Mouse (Mus musculus) midbrain, embryonic 13.5 days (tissue): ENCODE results near the gene Adam21. TPM values are rescaled to one million over a fixed set of nuclear protein-coding genes. Genes with fewer than 3 reads are reported as not detected.

Experiments
- ATAC-seq: fragments of 200-750 bp; cut with Nextera tagmentation; 2 replicates; pipeline ENCODE4 v1.8.0; 2017; ENCODE audit warnings: mild to moderate bottlenecking, moderate TSS enrichment, moderate library complexity
- H3K27ac ChIP-seq: fragments of 300-500 bp; sonication (generic); 2 replicates; pipeline ENCODE4 v1.5.1; 2015; ENCODE audit warnings: inconsistent platforms, mild to moderate bottlenecking, moderate library complexity
- H3K27me3 ChIP-seq: fragments of 300-500 bp; sonication (generic); 2 replicates; pipeline ENCODE4 v1.6.1; 2015; ENCODE audit warnings: mild to moderate bottlenecking, inconsistent platforms
- H3K36me3 ChIP-seq: fragments of 300-500 bp; sonication (generic); 2 replicates; pipeline ENCODE4 v1.6.1; 2015; ENCODE audit warnings: mild to moderate bottlenecking, inconsistent platforms
- H3K4me1 ChIP-seq: fragments of 300-500 bp; sonication (generic); replicated peaks from 2 replicates; pipeline ENCODE4 v1.6.1; 2015; ENCODE audit warnings: inconsistent platforms
- H3K4me2 ChIP-seq: fragments of 300-500 bp; sonication (generic); replicated peaks from 2 replicates; pipeline ENCODE4 v1.6.1; 2015; ENCODE audit warnings: moderate library complexity, mild to moderate bottlenecking, inconsistent platforms
- H3K4me3 ChIP-seq: fragments of 300-500 bp; sonication (generic); replicated peaks from 2 replicates; pipeline ENCODE4 v1.5.1; 2015; ENCODE audit warnings: mild to moderate bottlenecking, inconsistent platforms
- H3K9ac ChIP-seq: fragments of 300-500 bp; sonication (generic); replicated peaks from 2 replicates; pipeline ENCODE4 v1.6.1; 2015; ENCODE audit warnings: mild to moderate bottlenecking, inconsistent platforms
- H3K9me3 ChIP-seq: fragments of 300-500 bp; sonication (generic); 2 replicates; pipeline ENCODE4 v1.6.1; 2016; ENCODE audit warnings: mild to moderate bottlenecking, inconsistent platforms
- WGBS: fragments of 180-500 bp; shearing (Covaris S2); methylation state at CpG from one replicate; pipeline ENCODE4 v1.1.7; 2015; 5-methylcytosine and 5-hydroxymethylcytosine counted together
- polyA plus RNA-seq: library from polyadenylated mRNA; unstranded; fragments of >200 nt; fragmentation: Nextera tagmentation; extraction: Ambion mirVana; gene quantifications from 2 replicates; pipeline ENCODE4 v1.2.1, GENCODE M21; 2015

The Adam21 gene
- 0.70 and 0.89 TPM in 2 replicates for polyA plus RNA-seq

DNA sequence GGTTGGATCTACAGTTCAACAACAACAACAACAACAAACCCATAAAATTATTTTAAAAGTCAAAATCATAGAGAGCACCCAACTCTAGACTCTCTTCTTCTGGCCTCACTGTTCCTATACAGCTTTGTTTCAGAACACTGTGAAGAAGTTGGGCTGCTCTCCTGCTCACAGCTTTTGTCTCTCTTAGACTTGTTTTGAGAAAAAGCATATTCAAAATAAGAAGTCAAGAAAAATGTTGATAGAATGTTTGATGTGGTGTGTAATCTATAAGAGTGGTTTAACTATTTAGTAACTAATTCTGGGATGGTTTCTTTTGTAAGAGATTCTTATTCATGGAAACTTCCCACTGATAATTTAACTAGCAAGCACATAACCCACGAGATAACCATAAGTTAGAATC lies at the start of gene Adam21:
Gene Adam21 (minus strand): TSS at position 101 of the 400 bp plus-strand sequence.
- H3K27me3 ChIP-seq: no peaks in the 10 kb centered on the region
- WGBS: 90% methylated on average over 1 of the region's 1 CpGs
- H3K36me3 ChIP-seq: peaks cover 26% of the 10 kb centered on the region
- no peak within 1 kb of the TSS for H3K9ac ChIP-seq
- no peak within 1 kb of the TSS for H3K27ac ChIP-seq
- no peaks in the 10 kb centered on the region for H3K9me3 ChIP-seq
- H3K4me2 ChIP-seq: no peak within 1 kb of the TSS
- no peak for ATAC-seq
- H3K4me1 ChIP-seq: no peaks in the 10 kb centered on the region
- H3K4me3 ChIP-seq: no peak within 1 kb of the TSS

DNA sequence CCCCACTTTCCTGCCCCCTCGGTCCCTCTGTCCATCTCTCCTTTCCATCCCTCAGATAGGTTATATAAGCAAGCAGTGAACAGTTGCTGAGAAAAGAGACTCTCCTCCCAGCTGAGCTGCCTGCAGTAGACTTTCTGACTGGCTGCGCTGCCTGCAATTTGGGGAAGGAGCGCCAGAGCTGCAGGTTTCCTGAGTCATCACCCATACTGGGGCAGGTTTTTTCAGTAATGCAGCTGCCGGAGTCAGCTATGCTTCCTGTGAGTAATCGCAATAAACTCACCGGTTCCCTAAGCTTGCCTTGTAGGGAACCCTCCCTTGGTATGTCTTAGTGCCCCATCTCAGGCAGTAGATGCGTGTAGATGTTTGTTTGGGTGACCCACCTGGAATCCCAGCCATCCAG lies 48.7 kb upstream of the Adam21 start:
- H3K4me2 ChIP-seq: no peak overlapping the region
- WGBS: 79% methylated on average over 7 of the region's 7 CpGs

GRCm38 (mm10) chr12:81615807-81616206 lies 47.5 kb upstream of the Adam21 start:
- Histone ChIP-seq H3K36me3 (no peaks in the 10 kb centered on the region), H3K4me2 (no peak overlapping the region), H3K27ac (no peak overlapping the region), H3K4me3 (no peak overlapping the region), H3K27me3 (no peaks in the 10 kb centered on the region), H3K9me3 (no peaks in the 10 kb centered on the region), H3K4me1 (no peaks in the 10 kb centered on the region), H3K9ac (no peak overlapping the region)
- ATAC-seq: no peak
- 88% methylated on average over 6 of the region's 6 CpGs for WGBS

More for the DNA sequence above, 48.7 kb upstream of the Adam21 start:
- H3K9ac ChIP-seq: no peak overlapping the region
- H3K4me1 ChIP-seq: no peaks in the 10 kb centered on the region
- H3K4me3 ChIP-seq: no peak overlapping the region
- no peaks in the 10 kb centered on the region for H3K36me3 ChIP-seq
- no peaks in the 10 kb centered on the region for H3K27me3 ChIP-seq
- no peaks in the 10 kb centered on the region for H3K9me3 ChIP-seq
- H3K27ac ChIP-seq: no peak overlapping the region
- ATAC-seq: no peak

GRCm38 (mm10) chr12:81609445-81609844 lies 41.2 kb upstream of the Adam21 start:
- H3K4me3 ChIP-seq: no peak overlapping the region
- no peak overlapping the region for H3K27ac ChIP-seq
- H3K9me3 ChIP-seq: no peaks in the 10 kb centered on the region
- no peak overlapping the region for H3K9ac ChIP-seq
- ATAC-seq: no peak
- no peaks in the 10 kb centered on the region for H3K4me1 ChIP-seq
- no peaks in the 10 kb centered on the region for H3K36me3 ChIP-seq
- no peaks in the 10 kb centered on the region for H3K27me3 ChIP-seq
- no peak overlapping the region for H3K4me2 ChIP-seq

DNA sequence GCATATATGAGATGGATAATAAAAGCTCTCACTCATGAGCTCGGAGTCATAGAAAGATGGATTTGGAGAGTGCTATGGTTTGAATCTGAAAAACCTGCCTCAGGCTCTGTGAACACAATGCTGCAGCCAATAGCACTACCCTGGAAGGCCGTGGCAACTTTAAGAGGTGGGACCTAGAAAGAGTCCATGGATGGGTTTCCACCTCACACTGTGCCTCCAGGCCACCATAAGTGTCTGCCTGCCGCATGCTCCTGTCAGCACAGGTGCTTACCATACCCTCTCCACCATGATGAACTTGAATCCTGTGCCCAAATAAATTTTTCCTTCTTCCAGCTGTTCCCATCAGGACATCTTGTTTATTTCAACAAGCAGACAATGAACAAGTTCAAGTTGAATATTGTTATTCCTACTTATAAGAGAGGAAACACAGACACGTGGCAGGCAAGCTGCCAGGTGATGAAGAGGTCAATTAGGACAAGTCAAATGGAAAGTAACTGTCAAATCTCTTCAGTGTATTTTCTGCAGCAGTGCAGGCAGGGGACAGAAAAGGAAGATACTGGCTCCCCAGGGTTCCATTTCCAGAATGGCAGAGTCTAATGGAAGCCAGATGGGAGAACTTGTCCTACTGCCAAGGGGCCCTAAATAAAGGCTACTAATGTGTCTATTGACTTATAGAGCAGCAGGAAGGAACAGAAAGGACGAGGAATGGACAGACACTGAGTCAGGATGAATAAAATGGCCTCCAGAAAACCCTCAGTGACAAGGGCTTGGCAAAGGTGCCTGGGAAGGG lies 36.9 kb upstream of the Adam21 start:
- Histone ChIP-seq H3K9ac (no peak overlapping the region), H3K9me3 (no peaks in the 10 kb centered on the region), H3K27me3 (peaks cover 3% of the 10 kb centered on the region; the same call in 1 of the 2 replicates), H3K4me1 (no peaks in the 10 kb centered on the region), H3K4me3 (no peak overlapping the region), H3K36me3 (no peaks in the 10 kb centered on the region), H3K27ac (no peak overlapping the region), H3K4me2 (no peak overlapping the region)
- 66% methylated on average over 5 of the region's 5 CpGs for WGBS
- ATAC-seq: no peak

DNA sequence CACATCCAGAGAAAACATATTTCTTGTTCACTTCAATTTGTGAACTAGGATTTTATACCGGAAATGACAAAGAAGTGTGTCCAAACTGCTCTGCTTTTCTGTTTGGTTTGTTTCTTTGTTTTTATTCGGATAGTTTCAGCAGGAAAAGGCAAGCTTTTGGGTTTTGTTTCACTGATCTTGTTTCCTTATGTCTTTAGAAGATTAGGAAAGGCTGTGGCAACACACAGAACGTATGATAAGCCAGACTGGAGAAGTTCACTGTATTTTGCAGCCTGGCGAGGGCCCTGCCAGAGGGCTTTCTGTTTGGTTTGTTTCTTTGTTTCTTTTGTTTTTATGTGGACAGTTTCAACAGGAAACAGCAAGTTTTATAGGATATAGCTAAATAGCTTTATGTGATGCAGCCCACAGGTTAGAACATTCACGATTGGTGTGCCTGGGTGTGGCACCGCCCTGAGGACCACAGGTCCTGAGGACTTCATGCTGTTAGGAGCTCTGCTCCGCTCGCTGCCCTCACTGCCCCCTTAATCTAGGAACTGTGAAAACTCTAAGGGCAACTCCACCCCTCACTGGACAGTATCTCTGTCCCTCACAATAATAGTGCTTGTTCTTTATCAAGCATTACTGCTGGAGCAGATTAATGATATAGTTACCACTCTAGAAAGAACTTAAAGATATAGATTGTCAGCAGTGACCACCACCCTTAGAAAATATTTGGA lies 28.4 kb upstream of the Adam21 start:
- WGBS: 81% methylated on average over 8 of the region's 8 CpGs
- Histone ChIP-seq H3K4me1 (peaks cover 8% of the 10 kb centered on the region), H3K4me3 (no peak overlapping the region), H3K9me3 (no peaks in the 10 kb centered on the region), H3K4me2 (no peak overlapping the region), H3K9ac (no peak overlapping the region), H3K27ac (no peak overlapping the region), H3K27me3 (peaks cover 6% of the 10 kb centered on the region; the same call in 1 of the 2 replicates), H3K36me3 (no peaks in the 10 kb centered on the region)
- no peak for ATAC-seq

DNA sequence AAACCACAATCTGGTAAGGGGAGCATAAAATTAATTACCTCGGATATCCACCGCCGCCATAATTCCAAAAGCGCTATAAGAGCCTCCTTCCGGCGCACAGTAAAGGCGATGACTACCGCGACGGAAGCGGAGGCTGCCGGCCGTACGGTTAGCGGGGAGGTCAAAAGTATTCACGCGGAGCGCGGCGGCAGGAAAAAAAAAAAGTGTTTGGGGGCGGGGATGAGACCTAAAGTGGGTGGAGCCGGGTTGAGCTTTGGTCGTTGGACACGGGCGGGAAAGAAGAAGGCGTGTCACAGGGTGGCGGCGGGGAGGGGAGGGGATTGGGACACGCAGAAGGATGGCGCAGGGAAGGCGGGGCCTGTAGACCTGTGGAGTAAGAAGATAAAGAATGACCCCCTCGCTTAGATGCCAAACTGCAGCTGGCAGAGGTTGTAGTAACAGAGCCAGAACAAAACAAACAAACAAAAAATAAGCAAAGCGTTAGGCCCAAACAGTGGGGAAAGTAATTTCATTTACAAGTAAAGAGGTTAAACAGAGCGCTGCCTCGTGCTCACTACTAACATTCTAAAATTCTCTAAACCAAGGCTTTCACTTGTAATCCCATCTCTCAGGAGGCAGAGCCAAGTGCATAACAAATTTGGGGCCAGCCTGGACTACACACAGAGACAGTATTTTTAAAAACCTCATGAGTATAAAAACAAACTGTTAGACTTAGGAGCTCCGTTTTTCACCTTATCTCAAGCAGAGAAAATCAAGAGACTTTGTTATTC lies 26.8 kb upstream of the Adam21 start, which contains the start of gene Med6:
Gene Med6 (minus strand): TSS at position 107 of the 770 bp plus-strand sequence.
- peaks cover 8% of the 10 kb centered on the region for H3K4me1 ChIP-seq
- WGBS: 3% methylated on average over 36 of the region's 36 CpGs
- peak; percentile 97 for ATAC-seq

GRCm38 (mm10) chr12:81567931-81568330 lies 343 bp downstream of the Adam21 start:
- peaks cover 23% of the 10 kb centered on the region for H3K36me3 ChIP-seq
- H3K9me3 ChIP-seq: no peaks in the 10 kb centered on the region
- 84% methylated on average over 5 of the region's 5 CpGs for WGBS
- no peak overlapping the region for H3K27ac ChIP-seq
- H3K4me3 ChIP-seq: no peak overlapping the region
- no peak overlapping the region for H3K4me2 ChIP-seq
- no peak for ATAC-seq
- H3K27me3 ChIP-seq: no peaks in the 10 kb centered on the region
- no peak overlapping the region for H3K9ac ChIP-seq
- H3K4me1 ChIP-seq: no peaks in the 10 kb centered on the region

More for the DNA sequence above, 26.8 kb upstream of the Adam21 start, which contains the start of gene Med6:
- peaks cover 2% of the 10 kb centered on the region; the same call in 1 of the 2 replicates for H3K27me3 ChIP-seq
- H3K27ac ChIP-seq: peak within 1 kb of the TSS; percentile 58
- H3K4me2 ChIP-seq: peak within 1 kb of the TSS; percentile 70
- peak within 1 kb of the TSS; percentile 87 for H3K4me3 ChIP-seq
- H3K36me3 ChIP-seq: peaks cover 7% of the 10 kb centered on the region; the same call in 1 of the 2 replicates
- H3K9me3 ChIP-seq: no peaks in the 10 kb centered on the region
- H3K9ac ChIP-seq: peak within 1 kb of the TSS; percentile 82

- no peak overlapping the region for H3K4me3 ChIP-seq
- no peaks in the 10 kb centered on the region for H3K36me3 ChIP-seq
- H3K9me3 ChIP-seq: no peaks in the 10 kb centered on the region
- WGBS: 95% methylated on average over 3 of the region's 3 CpGs
- H3K4me1 ChIP-seq: no peaks in the 10 kb centered on the region
- no peak overlapping the region for H3K9ac ChIP-seq
- no peaks in the 10 kb centered on the region for H3K27me3 ChIP-seq
- ATAC-seq: no peak
- no peak overlapping the region for H3K4me2 ChIP-seq
- H3K27ac ChIP-seq: no peak overlapping the region
These were observed 4.1 kb downstream of the Adam21 start for GRCm38 (mm10) chr12:81564173-81564572.

GRCm38 (mm10) chr12:81549286-81549685 lies 19.0 kb downstream of the Adam21 start:
- Histone ChIP-seq H3K4me1 (no peaks in the 10 kb centered on the region), H3K4me3 (no peak overlapping the region), H3K27me3 (no peaks in the 10 kb centered on the region), H3K4me2 (no peak overlapping the region), H3K9me3 (no peaks in the 10 kb centered on the region), H3K36me3 (no peaks in the 10 kb centered on the region), H3K9ac (no peak overlapping the region), H3K27ac (no peak overlapping the region)
- no peak for ATAC-seq
- WGBS: 83% methylated on average over 3 of the region's 3 CpGs

GRCm38 (mm10) chr12:81547163-81547562 lies 21.1 kb downstream of the Adam21 start:
- no peak overlapping the region for H3K27ac ChIP-seq
- H3K9ac ChIP-seq: no peak overlapping the region
- WGBS: 76% methylated on average over 4 of the region's 4 CpGs
- H3K9me3 ChIP-seq: no peaks in the 10 kb centered on the region
- H3K4me3 ChIP-seq: no peak overlapping the region
- H3K4me1 ChIP-seq: no peaks in the 10 kb centered on the region
- H3K36me3 ChIP-seq: no peaks in the 10 kb centered on the region
- H3K27me3 ChIP-seq: no peaks in the 10 kb centered on the region
- H3K4me2 ChIP-seq: no peak overlapping the region
- no peak for ATAC-seq
